Mouse (Mus musculus) retina, postnatal 1 day (tissue): ENCODE results near the gene Nop16.
"Not testable (repeated sequence)": the region's sequence is repeated elsewhere in the genome, so short reads cannot be mapped to it uniquely, and the experiment has no call there.

Experiments
- DNase-seq: peaks from one replicate; pipeline ENCODE4 v3.0.0-alpha.2; 2012

Gene Nop16

DNA sequence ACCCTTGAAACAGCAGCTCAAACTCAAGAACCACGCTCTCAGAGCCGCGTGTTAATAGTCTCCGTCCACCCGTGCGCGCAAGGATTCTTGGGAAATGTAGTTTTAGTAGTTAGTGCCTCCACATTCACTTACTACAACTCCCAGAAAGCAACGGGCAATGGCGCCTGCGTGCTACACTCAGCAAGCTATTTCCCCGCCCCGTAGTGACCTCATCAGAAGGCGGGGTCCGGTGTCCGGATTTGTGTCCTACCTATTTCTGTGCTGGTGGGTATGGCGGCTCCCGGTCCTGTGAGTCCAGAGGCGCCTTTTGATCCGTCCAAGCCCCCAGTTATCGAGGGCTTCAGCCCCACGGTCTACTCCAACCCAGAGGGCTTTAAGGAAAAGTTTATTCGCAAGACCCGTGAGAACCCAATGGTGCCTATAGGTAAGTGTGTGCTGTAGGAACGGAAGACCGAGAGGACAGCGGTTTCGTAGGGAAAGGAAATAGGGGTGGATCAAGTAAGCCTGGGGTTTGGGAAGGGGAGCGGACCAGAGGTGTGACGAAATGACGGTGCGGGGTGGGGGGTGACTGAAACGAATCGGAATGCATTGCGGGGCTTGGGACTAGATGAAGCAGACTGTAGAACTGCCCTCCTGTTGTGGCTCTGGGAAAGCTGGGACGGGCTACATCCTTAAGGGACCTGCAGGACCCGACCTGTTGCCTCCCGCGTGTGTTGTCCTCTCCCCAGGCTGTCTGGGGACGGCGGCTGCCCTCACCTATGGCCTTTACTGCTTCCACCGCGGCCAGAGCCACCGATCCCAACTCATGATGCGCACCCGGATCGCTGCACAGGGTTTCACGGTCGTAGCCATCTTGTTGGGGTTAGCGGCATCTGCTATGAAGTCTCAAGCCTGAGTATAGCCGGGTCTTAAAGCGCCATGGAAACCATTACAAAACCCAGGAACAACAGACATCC, at the start of gene Nop16, which contains the start of gene Higd2a:
Nop16 (minus strand) TSS at position 95 of the 956 bp plus-strand sequence.
Higd2a (plus strand) TSS at position 212 of the 956 bp plus-strand sequence.
- peak; percentile 99 for DNase-seq

DNA sequence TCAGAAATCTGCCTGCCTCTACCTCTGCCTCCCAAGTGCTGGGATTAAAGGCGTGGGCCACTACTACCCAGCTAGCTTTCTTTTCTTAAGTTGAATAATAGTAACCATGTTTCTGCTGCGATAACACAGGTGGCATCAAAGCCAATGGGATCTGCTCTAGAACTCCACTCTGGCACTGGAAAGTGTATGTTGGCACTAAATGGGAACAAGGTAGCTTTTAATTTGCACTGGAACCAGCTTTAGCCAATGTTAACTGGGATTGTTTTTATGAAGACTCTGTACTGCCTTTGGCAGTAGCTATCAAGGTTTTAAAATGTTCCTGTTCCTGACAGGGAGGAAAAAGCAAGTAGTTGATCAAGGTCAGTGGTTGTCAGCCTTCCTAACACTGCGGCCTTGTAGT, 45.1 kb upstream of the Nop16 start:
- no peak for DNase-seq

DNA sequence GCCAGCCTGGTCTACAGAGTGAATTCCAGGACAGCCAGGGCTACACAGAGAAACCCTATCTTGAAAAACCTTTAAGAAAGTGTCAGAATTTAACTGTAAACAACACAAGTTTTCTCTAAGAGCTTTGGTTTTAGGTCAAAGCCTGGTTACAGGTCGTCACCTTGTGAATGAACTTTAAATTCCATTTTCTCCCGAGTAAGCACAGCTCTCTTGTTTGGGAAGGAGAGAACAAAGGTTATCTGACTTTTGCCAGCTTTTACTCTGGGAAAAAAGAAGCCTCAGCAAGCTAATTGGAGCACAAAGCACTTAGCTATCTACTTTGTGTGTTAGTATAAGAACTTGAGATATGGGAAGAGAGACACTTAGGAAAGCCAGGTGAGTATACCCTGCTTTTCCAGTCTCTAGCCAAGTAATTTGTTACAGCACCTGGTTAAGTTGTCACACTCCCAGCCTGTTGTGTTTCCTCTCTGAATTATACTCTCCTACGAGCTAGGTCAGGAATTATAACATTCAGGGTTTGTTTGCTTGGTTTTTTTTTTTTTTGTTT, 42.9 kb upstream of the Nop16 start:
- no peak for DNase-seq

DNA sequence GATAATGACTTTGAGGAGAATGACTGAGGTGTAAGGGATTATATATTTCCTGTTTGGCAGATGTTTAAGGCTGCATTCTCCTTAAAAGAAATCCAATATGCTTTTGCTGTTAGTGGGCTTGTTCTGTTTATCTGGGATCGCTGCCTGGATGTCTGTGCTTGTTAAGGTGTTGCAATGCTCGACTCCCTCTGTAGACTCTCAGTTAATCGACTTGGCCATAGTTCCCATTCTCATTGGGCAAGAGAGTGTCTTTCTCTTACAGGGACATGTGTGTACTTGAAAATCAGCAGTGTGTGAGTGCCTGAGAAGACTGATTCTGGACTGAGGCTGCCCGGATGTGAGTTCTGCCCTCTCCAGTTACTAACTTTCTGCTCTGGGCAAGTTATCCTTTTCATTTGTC, 39.2 kb upstream of the Nop16 start:
- no peak for DNase-seq

DNA sequence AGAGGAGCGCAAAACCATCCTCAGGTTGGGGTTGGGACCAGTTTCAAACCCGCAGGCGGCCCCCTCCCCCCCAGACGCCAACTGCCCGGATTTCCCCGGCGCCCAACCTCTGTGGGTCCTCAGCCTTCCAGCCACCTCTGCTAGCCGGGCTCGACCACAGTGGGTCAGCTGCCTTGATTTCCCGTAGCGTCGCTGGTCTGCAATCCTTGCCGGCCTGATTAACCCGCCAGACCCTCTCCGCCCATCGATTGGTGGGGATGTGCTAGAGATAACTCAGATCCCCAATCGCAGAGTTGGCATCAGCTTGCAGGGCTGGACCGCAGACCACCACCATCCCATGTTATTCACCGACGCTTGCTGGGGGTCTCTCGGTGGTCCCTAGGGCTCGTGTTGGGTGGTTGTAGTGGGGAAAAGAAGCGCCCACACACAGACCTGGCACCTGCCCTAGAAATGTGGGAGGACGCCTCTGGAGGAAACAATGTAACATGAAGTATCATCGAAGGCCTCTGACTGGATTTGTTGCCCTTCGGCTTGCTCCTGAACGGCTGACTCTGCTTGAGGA, 32.2 kb upstream of the Nop16 start:
- DNase-seq, result no peak

DNA sequence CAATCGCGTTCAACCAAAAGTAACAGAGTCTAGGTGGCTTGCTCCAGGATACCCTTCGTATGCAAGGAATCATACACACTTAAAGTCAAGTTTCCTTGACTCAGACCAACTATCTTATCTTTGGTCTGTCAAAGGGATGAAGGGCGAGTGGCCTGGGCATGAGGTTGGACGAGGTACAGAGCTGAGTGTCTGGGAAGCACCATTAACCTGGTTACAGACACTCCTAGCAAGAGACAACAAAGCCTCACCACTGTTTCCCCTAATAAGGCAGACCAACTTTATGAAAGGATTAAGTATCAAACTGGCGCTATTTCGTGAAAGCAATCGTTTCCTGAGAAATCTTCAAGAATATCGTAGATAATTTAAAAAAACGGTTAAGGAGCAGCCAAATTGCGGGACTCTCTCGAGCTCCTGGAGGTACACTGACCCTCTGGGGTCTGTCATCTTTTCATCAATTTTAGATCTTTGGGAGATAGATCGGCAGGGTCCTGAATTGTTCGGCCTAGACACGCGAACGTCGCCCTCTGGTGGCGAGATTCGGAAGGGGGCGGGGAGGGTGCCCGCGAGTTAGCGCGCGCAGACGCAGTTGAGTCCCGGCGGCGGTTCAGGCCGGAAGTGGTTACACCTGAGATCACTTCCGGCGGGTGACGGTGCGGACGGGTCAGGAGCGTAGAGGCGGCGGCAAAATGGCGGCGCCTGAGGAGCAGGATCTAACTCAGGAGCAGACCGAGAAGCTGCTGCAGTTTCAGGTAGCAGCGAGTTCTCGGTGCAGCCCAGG, 31.5 kb upstream of the Nop16 start, which contains the start of gene Faf2:
Faf2 (plus strand) TSS at position 630 of the 778 bp plus-strand sequence.
- peak; percentile 98 for DNase-seq

DNA sequence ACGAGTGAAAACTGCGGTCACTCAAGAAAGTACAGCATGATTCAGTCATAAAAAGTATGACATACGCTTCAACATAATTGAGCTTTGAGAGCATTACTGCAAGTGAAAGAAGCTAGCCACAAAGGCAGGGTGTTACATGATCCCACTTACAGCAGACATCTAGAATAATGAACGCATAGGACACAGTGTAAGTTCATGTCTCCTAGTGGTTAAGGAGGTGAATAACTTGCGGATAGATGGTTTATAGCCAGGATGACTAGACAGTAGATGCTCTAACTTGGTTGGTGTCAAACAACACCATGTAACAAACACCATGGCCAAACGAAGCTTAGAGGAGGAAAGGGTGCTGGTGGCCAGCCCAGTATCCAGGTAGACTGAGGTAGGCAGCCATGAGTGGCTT, 27.1 kb upstream of the Nop16 start:
- peak; percentile 20 for DNase-seq

DNA sequence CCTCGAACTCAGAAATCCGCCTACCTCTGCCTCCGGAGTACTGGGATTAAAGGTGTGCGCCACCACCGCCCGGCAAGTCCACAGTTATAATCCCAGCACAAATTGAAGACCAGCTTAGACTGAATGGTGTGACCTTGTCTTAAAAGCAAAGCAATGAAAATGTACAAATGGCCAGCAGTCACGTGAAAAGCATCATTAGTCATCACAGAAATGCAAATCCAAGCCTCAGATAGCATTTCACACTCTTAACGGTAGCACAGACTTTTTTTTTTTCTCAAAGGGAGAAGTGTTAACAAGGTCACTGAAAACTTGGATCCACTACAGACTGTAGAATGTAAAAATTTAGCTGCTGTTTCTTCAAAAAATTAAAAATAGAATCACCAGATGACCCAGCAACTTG, 26.4 kb upstream of the Nop16 start:
- DNase-seq, result no peak

DNA sequence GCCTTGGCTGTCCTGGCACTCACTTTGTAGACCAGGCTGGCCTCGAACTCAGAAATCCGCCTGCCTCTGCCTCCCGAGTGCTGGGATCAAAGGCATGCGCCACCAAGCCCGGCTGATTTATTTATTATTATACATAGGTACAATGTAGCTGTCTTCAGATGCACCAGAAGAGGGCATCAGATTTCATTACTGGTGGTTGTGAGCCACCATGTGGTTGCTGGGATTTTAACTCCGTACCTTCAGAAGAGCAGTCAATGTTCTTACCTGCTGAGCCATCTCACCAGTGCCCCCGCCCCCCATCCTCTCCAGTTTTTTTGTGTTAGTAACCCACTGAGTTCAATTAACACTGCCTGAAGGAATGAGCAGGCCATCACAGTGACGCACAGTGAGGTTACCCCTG, 23.3 kb upstream of the Nop16 start:
- not testable (repeated sequence) for DNase-seq

DNA sequence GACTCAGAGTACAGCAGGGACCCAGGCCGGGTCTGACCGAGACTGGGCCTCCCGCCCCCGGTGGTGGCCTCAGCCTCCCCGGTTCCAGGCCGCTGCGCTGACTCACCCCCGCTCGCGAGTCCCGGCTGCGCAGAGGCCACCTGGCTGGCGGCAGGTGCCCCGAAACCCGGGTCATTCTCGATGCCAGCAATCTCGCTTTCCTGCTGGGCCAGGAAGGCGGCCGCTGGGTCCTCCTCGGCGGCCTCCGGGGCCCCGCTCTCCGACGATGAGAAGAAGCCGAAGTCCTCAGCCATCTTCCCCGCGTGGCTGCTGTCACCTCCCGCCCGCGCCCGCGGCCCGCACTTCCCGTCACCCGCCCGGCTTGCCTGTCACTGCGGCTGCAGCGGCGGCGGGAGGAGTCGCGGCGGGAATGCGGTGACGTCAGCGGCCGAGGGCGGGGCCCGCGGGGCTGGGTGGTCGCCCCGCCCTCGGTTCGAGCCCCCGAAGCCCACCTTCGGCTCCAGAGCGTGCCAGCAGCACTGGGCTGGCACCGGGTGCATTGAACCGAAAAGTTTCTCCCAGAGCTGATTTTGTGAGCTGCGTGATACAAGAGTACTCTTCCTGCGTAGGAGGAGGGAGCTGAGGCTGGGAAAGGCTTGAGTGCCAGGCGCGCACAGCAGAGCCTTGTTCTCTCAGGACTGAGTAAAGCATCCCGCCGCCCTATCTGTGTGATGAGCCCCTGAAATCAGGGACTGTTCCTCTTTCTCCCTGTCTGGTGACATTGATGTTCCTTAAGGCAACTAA, 21.3 kb upstream of the Nop16 start, which contains the start of gene Cltb:
Cltb (minus strand) TSS at position 373 of the 783 bp plus-strand sequence.
- DNase-seq, result peak; percentile 90

DNA sequence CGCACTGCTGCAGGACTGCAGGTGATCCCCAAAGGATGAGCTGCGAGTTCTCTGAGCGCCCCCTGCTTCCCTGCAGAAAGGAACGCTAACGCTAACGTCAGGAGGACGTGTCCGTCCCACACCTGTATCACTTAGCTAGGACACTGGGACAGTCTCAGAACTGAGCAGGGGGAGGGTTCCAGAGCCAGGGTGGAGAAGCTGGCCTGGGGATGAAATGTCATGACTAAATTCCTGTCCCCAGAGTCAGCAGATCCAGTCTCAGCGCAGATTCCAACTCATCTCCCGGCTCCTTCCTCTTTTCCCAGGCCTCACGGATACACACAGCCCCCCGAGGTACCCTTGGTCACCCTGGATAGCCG, 20.7 kb upstream of the Nop16 start:
- DNase-seq, result no peak

DNA sequence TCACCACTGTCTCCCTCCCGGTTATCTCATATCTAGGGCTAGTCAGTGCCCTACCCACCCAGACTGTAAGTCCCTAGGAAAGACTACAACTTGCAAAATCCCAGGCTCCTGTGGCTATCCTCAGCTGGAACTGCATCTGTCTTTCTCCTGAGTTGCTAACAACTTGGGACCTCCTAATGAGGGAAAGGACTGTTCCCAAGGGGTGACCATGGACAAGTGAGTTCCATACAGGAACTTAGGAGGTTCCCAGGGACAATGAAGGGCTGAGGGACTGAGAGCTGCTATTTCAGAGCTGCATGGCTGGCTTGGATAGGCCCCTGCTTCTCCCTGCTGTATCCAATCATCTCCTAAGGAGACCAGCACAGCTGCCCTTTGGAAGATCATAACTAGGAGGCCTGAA, 19.4 kb upstream of the Nop16 start:
- DNase-seq, result peak; percentile 60

DNA sequence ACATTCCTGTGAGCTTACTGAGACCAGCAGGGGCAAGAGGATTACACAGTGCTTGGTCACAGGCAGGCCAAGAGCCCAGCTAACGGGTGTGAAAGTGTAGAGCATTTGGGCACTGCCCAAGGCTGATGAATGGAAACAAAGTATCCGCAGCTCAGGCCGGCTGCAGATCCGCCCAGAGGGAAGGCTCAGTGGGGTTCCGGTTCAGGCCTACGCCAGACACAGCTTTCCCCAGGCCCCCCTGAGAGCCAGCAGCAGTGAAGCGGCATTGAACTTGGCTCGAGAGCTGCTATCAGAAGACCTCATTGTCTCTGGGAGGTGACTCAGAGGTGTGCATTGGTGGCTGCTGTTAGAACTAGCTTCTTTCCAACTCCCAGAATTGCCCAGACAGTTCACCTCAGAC, 18.8 kb upstream of the Nop16 start:
- peak; percentile 81 for DNase-seq

DNA sequence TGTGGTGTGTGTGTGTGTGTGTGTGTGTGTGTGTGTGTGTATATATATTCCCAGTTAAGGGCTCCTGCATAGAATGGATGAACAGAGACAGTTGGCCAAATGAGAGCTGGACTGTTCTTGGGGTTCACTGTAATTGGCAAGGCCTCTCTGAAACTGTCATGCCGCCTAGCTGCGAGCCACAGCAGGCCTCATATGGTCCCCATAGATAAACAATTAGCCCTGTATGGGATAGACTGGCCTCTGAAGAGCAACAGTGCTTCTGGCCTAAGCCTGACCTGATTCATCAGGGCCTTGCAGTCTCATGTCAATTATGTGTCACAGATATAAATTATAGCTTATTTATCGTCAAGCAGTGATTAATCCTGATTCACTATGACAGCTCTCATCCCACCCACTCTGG, 18.1 kb upstream of the Nop16 start:
- DNase-seq, result peak; percentile 53

DNA sequence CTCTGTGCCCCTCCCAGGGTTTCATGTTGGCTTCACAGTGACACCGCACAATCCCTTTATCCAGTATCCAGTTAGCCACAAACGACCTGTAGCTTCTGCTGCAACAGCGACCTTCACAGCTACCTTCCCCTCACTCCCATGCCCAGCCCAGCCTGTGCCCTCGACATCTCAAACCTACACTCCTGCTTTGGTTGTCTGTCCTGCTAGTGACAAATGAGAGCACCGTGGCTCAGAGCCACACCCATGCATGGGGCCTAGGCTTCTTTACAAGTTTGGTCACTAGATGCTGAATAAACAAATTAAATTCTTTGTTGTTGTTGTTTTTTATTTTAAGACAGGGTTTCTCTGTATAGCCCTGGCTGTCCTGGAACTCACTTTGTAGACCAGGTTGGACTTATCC, 17.3 kb upstream of the Nop16 start:
- DNase-seq, result no peak

DNA sequence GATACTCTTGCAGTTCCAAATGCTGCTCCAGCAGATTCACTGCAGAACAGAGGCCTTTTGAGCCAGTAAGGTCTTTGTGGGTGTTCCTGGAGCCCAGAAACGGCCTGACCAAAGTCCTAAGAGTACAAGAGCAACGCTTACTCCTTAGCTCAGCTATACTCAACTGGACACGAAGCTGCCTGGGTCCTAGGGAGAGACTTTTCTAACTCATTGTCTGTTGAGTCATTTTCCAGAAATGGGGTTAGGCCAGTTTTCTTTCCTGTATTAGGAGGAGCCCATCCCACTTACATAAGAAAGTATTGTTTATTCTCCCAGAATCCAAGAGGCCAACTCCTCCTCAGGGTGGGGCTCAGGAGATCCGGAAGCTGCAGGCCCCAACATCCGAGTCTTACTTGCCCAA, 15.5 kb upstream of the Nop16 start:
- DNase-seq, result no peak

DNA sequence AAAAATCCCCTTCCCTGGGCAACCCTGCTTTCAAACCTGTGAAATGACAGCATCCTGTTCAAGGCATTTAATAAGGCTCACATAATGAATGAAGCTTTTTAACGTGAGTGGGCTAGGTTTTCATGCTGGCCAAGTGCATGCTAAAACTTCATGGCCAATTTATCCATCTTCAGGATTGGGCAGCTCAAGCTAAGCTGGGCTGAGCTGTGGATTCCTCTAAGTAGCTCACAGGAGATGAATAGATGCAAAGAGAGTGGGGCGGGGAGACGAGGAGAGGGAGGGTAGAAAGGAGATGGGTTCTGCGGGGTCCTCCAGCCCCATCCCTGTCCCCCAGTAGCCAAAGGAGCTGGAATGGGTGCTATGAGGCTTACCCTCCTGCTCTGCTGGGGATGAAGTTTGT, 14.3 kb upstream of the Nop16 start:
- peak; percentile 76 for DNase-seq

DNA sequence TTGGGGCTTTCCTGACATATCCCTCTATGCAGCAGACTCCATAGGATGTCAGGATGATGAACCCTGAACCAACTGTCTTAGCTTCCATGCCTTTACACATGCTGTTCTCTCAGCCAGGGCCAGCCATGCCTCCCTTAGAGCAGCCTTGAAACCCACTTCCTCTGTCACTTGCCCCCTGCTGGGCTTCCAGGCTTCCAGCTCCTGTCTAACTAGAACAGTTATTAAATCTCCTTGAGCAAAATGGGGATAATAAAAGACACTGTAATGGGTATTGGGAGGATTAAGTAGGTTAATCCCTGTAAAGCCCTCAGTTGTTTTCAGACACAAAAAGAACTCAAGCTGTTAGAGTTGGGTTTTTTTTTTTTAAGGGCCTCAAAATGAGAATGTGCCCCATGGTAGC, 13.6 kb upstream of the Nop16 start:
- peak; percentile 85 for DNase-seq

DNA sequence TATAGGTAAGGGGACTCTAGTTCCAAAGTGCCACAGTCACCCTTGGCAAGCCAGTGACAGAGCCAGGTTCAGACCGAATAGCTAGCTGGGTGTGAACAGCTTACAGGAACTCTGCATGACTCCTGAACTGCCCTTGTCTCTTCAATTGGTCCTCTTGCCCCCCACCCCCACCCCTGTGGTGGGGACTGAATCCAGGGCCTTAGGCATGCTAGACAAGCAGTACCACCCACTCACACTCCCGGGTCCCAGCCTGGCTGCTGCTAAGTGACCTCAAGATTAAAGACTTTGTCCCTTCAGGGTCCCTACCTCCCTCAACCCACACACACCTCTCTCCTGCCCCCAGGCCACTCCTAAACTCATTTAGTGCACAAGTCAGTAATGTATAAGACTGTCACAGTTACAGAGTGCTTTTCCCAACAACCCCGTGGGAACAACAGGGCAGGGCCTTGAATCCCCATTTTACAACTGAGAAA, 12.8 kb upstream of the Nop16 start:
- DNase-seq, result no peak

DNA sequence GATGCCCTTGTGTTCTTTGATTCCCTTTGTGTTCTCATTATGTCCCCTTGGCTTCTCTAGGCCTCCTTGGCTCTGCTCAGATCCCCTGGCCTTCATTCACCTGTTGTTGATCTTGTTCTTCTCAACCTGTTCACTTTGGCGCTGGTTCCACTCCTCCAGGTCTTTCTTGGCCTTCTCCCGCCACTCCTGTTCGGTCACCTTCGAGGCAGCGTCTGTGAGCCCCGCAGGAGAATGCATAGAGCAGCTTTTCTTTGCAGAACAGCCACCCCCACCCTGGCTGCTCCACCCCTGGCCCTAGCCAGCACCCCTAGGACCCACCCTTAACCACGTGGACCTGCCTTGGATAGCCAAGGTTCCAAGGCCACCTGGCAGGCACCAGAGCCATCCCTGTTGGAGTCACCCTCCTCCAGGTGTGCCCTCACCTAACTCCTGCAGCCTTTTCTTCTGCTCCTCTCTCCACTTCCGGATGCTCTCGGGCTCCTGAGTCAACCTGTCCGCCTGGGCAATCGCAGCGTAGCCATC, 8.8 kb upstream of the Nop16 start:
- DNase-seq, result no peak

DNA sequence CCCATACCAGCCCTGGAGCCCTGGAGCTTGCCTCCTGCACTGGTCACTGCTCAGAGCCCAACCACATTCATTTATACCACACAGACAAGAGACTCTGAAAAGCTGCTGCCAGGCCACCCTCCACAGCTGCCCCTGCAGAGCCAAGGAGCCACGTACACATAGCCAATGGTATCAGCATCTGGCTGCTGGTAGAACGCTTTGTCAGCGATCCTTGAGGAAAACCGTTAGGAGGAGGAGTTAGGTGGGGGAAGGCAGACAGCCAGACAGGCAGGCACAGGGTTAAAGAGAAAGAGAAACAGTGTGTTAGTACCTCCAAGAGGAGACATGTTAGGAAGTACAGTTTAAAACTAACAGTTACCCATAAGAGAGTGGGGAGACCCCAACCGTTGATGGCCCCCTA, 7.0 kb upstream of the Nop16 start:
- no peak for DNase-seq

DNA sequence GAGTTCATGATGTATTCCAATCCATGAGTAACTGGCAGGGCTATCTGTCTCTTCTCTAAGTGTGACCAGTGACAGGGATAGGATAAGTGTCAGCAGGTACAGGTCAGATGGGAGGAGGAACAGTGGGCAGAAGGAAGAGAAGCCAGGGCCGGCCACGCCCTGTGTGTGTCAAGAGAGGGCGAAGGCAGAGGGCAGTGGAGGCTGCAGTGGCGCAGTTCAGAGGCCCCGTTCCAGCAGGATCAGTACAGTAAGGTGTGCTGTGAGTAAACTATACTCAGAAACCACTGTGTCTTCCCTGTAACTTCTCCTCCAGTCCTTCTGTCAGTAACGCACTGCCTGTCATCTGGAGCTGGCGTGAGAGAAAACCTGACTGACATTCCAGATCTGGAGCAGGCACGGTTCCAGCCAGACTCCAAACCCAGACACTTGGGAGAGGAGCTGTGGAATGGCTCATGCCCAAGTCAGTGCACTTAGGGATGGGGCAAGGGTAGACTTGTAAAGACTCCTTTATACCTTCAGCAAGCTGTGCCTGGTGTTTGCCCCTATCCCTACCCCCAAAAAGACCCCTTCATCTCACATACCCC, 6.3 kb upstream of the Nop16 start:
- no peak for DNase-seq
